Mouse (Mus musculus) stomach, postnatal 0 days (tissue): ENCODE data around the gene Slc4a10.

Experiments
- CTCF ChIP-seq: IDR thresholded peaks from 2 replicates; pipeline ENCODE4 v1.5.1; 2016; ENCODE audit warnings: antibody characterized with exemption, low read depth, mild to moderate bottlenecking, moderate library complexity
- EP300 ChIP-seq: optimal IDR thresholded peaks from 2 replicates; pipeline ENCODE3; 2016; ENCODE audit warnings: antibody characterized with exemption

DNA sequence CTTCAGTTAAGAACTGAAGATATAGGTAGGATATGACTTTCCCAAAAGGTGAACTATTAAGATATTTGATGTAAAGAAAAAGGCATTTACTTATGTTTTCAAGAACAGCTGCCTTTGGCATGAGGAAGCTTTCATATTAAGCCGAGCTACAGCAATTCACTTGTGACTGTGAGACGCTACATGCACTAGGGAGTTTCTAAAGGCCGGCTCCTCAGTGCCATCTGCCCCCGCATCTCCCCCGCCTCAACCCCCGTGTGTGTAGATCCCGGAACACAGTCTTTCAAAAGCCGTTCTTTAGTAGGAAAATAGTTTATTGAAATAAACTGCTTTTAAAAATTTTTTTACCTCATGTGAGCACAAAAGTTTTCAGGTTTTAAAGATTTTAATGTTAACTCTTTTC is 42.5 kb downstream of the Slc4a10 start:
- TF ChIP-seq CTCF, result no peak
- no peak for TF ChIP-seq EP300
